Mouse (Mus musculus) ES-Bruce4 (cell line): Measurements from ENCODE around the gene Ulk4. TPM values are rescaled to one million over a fixed set of nuclear protein-coding genes. Genes with fewer than 3 reads are reported as not detected.

ENCODE experiments used
- H3K27ac ChIP-seq: 2 replicates; pipeline ENCODE4 v1.5.1; 2012; ENCODE audit warnings: low read length, inconsistent platforms; ENCODE audit not compliant: insufficient read depth
- H3K27me3 ChIP-seq: 2 replicates; pipeline ENCODE4 v1.6.1; 2012; ENCODE audit warnings: mild to moderate bottlenecking, low read length, inconsistent platforms; ENCODE audit not compliant: control insufficient read depth, poor library complexity, insufficient read depth, severe bottlenecking
- H3K36me3 ChIP-seq: 2 replicates; pipeline ENCODE4 v1.6.1; 2012; ENCODE audit warnings: inconsistent platforms, mild to moderate bottlenecking, low read length, moderate library complexity; ENCODE audit not compliant: control insufficient read depth, poor library complexity, insufficient read depth, severe bottlenecking
- H3K4me1 ChIP-seq: one replicate; pipeline ENCODE4 v1.8.1; 2011; ENCODE audit warnings: low read length; ENCODE audit not compliant: control insufficient read depth, insufficient read depth
- H3K4me3 ChIP-seq: 2 replicates; pipeline ENCODE4 v1.5.1; 2011; ENCODE audit warnings: low read depth, mild to moderate bottlenecking, low read length
- H3K9ac ChIP-seq: 2 replicates; pipeline ENCODE4 v1.6.1; 2012; ENCODE audit warnings: low read depth, mild to moderate bottlenecking, inconsistent platforms; ENCODE audit not compliant: poor library complexity, severe bottlenecking
- H3K9me3 ChIP-seq: replicated peaks from 2 replicates; pipeline ENCODE4 v1.6.1; 2012; ENCODE audit warnings: mild to moderate bottlenecking, low read length, inconsistent platforms; ENCODE audit not compliant: control insufficient read depth, poor library complexity, insufficient read depth, severe bottlenecking
- CTCF ChIP-seq: IDR thresholded peaks from one replicate; pipeline ENCODE4 v1.8.1; 2011; ENCODE audit warnings: low read depth, low read length
- EP300 ChIP-seq: IDR thresholded peaks from 2 replicates; pipeline ENCODE4 v1.6.1; 2011; ENCODE audit warnings: low read depth, low read length; ENCODE audit not compliant: insufficient read depth
- POLR2A ChIP-seq: IDR thresholded peaks from one replicate; pipeline ENCODE4 v1.8.1; 2011; ENCODE audit warnings: low read length; ENCODE audit not compliant: insufficient read depth
- polyA plus RNA-seq: library from polyadenylated mRNA; stranded (reverse); fragments of >200 nt; gene quantifications from 2 replicates; pipeline ENCODE4 v1.2.4, GENCODE M21; 2011; ENCODE audit warnings: low read depth; ENCODE audit not compliant: missing spikeins, insufficient read depth, insufficient read length

Ulk4 gene
- polyA plus RNA-seq, 1 experiment: 3.3 TPM

DNA sequence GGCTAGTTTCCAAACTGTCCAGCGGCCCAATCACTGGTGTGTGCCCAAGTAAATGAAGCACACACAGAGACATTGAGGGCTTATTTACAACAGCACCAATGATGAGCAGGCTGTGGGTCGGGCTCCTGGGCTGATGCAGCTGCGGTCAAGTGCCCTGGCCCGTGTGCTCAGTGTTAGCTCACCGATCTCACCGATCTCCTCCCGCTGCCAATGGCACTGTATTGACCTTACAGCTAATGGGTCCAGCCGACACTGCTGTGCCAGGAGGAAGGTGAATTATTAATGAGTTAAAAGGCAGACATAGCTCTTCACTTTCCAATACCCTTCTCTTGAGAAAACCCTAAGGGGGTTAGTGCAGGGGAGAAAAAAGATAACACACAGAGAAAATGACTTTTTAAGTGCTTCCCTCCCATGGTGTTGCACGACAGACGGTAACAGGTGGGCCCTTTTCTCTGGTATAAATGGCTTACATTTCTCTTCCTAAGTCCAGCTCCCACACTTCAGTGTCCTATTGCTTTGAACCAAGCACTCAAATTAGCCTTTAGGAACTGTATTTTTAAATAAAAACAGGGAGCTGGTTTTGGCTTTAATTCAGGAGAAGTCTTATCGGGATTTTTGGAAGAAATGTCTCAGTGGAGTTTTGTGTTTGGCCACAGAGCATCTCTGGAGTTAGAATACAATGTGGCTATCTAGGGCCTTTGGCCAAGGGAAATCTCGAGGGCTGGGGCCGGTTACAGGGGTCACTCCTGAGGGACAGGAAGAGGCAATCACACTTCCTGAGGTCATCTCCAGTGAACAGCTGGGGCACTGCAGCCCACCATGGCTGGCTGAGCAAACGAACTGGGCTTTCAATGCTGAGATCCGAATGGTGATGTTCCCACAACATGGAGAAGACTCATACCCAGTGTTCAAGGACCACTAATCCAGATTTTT lies 282.5 kb downstream of the Ulk4 start:
- TF ChIP-seq EP300: no peak
- TF ChIP-seq CTCF: no peak
- TF ChIP-seq POLR2A: no peak
- no peak overlapping the region for H3K4me3 ChIP-seq
- no peak overlapping the region for H3K9ac ChIP-seq
- no peak overlapping the region for H3K27ac ChIP-seq
- H3K4me1 ChIP-seq: no peaks in the 10 kb centered on the region
- H3K27me3 ChIP-seq: no peaks in the 10 kb centered on the region
- H3K36me3 ChIP-seq: no peaks in the 10 kb centered on the region
- H3K9me3 ChIP-seq: no peaks in the 10 kb centered on the region

DNA sequence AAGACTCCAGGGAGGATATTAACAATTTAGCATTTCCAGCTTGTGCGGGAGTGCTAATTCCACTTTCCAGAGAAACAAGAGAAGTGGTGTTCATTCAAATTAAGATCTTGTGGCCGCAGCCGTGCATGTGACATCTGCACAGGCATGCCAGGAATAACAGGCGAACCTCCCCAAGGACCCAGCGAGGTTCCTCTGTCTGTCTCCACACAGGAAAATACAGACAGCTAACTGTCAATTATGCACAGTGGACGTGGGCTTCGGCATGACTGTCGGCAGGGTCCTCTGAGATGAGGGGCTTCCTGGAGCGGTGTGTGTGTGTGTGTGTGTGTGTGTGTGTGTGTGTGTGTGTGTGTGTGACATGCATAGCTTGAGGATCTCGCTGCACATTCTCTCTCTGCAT lies 284.0 kb downstream of the Ulk4 start:
- no peak overlapping the region for H3K4me3 ChIP-seq
- no peaks in the 10 kb centered on the region for H3K9me3 ChIP-seq
- no peak overlapping the region for H3K27ac ChIP-seq
- no peaks in the 10 kb centered on the region for H3K4me1 ChIP-seq
- TF ChIP-seq POLR2A: no peak
- TF ChIP-seq CTCF: no peak
- TF ChIP-seq EP300: no peak
- no peak overlapping the region for H3K9ac ChIP-seq
- H3K36me3 ChIP-seq: no peaks in the 10 kb centered on the region
- H3K27me3 ChIP-seq: no peaks in the 10 kb centered on the region

GRCm38 (mm10) chr9:120991801-120992200 lies 285.2 kb downstream of the Ulk4 start:
- Histone ChIP-seq H3K27me3 (no peaks in the 10 kb centered on the region), H3K9me3 (no peaks in the 10 kb centered on the region), H3K27ac (no peak overlapping the region), H3K4me3 (no peak overlapping the region), H3K9ac (no peak overlapping the region), H3K4me1 (no peaks in the 10 kb centered on the region), H3K36me3 (no peaks in the 10 kb centered on the region)
- no peak for TF ChIP-seq CTCF
- TF ChIP-seq EP300: no peak
- TF ChIP-seq POLR2A: no peak

DNA sequence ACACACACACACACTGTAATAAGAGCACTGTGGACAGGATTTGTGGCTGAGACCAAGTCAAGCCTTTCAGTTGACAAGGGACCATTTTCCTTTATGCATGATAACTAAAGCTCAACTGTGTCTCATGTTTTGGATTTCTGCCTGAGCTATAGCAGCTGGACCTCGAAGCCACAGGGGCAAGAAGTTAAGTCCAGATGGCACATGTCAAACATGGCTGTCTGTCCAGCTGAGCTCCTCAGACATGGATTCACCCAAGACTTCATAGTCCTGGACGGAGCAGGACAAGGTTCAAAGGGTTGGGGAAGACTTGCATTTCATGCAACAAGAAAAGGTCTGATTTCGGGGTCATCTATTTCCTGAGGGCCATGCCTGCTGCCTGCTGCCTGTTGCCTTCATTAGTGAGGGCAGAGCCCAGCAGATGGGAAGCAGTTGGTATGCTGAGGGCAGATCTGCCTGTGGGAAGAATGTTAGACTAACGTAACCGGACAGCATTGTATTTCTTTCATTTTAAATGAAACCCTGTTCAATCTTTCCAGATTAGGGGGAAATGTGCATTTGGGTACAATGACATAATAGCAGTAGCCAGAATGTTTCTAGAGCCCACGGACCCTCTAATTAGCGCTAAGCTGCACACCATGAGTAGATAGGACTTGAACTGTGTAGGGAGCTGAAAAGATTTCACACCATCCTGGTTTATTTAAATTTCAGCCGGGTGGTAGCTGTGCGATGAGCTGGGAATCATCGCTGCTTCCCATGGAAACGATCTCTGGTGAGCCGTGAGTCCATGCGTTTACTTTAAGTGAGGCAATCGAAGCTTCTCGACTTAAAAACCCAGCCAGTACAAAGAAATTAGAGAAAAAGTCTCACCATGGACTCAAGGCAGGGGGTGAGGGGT lies 286.9 kb downstream of the Ulk4 start:
- Histone ChIP-seq H3K36me3 (no peaks in the 10 kb centered on the region), H3K9ac (no peak overlapping the region), H3K4me1 (no peaks in the 10 kb centered on the region), H3K27ac (no peak overlapping the region), H3K9me3 (no peaks in the 10 kb centered on the region), H3K4me3 (no peak overlapping the region), H3K27me3 (no peaks in the 10 kb centered on the region)
- TF ChIP-seq EP300 (no peak), POLR2A (no peak), CTCF (no peak)

GRCm38 (mm10) chr9:120988088-120988487 lies 288.9 kb downstream of the Ulk4 start:
- H3K4me3 ChIP-seq: no peak overlapping the region
- H3K4me1 ChIP-seq: no peaks in the 10 kb centered on the region
- no peak for TF ChIP-seq CTCF
- TF ChIP-seq POLR2A: no peak
- no peak for TF ChIP-seq EP300
- no peak overlapping the region for H3K27ac ChIP-seq
- H3K9me3 ChIP-seq: no peaks in the 10 kb centered on the region
- no peaks in the 10 kb centered on the region for H3K36me3 ChIP-seq
- no peaks in the 10 kb centered on the region for H3K27me3 ChIP-seq
- H3K9ac ChIP-seq: no peak overlapping the region
